Mouse (Mus musculus) MEL (cell line): Measurements from ENCODE around the gene Pfn2. TPM values are rescaled to one million over a fixed set of nuclear protein-coding genes. Genes with fewer than 3 reads are reported as not detected.

Source experiments
- DNase-seq: peaks from one replicate; pipeline ENCODE4 v3.0.0; 2011; ENCODE audit warnings: low read depth, low spot score
- H3K27ac ChIP-seq: 2 replicates; pipeline ENCODE4 v1.5.1; 2012; ENCODE audit warnings: low read depth, mild to moderate bottlenecking, control low read depth, low read length, moderate library complexity; ENCODE audit not compliant: control insufficient read depth
- H3K27me3 ChIP-seq, 2 experiments: fragments of 150-350 bp in 1 of 2; sonication (generic) in 1 of 2; 2 replicates each; pipeline ENCODE4 v1.6.1; 2012; ENCODE audit warnings: low read length in 2 of 2, mild to moderate bottlenecking in 2 of 2, improper control_type of control experiment in 1 of 2, moderate library complexity in 1 of 2; ENCODE audit not compliant: insufficient read depth in 2 of 2, control insufficient read depth in 1 of 2
- H3K36me3 ChIP-seq, 2 experiments: 2 replicates each; pipeline ENCODE4 v1.6.1; 2012 to 2014; ENCODE audit warnings: low read length in 2 of 2, improper control_type of control experiment in 1 of 2, inconsistent platforms in 1 of 2, mild to moderate bottlenecking in 1 of 2; ENCODE audit not compliant: insufficient read depth in 2 of 2, control insufficient read depth in 1 of 2
- H3K4me1 ChIP-seq, 2 experiments: fragments of 150-350 bp in 1 of 2; sonication (generic) in 1 of 2; 2 replicates each; pipeline ENCODE4 v1.6.1; 2012; ENCODE audit warnings: low read length in 2 of 2, improper control_type of control experiment in 1 of 2, mild to moderate bottlenecking in 1 of 2; ENCODE audit not compliant: insufficient read depth in 2 of 2, control insufficient read depth in 1 of 2
- H3K4me3 ChIP-seq, 2 experiments: fragments of 150-350 bp in 1 of 2; sonication (generic) in 1 of 2; 2 replicates each; pipeline ENCODE4 v1.5.1; 2012; ENCODE audit warnings: low read depth in 2 of 2, low read length in 2 of 2, mild to moderate bottlenecking in 2 of 2, moderate library complexity in 2 of 2, control low read depth in 1 of 2, improper control_type of control experiment in 1 of 2; ENCODE audit not compliant: control insufficient read depth in 1 of 2, insufficient read depth in 1 of 2
- H3K79me2 ChIP-seq: 2 replicates; pipeline ENCODE4 v1.6.1; 2012; ENCODE audit warnings: mild to moderate bottlenecking, low read length, moderate library complexity; ENCODE audit not compliant: control insufficient read depth, poor library complexity, insufficient read depth
- H3K9ac ChIP-seq: 2 replicates; pipeline ENCODE4 v1.6.1; 2012; ENCODE audit warnings: low read depth, mild to moderate bottlenecking, control low read depth, low read length, moderate library complexity; ENCODE audit not compliant: control insufficient read depth, poor library complexity, severe bottlenecking
- H3K9me3 ChIP-seq: fragments of 150-350 bp; sonication (generic); replicated peaks from 2 replicates; pipeline ENCODE4 v1.6.1; 2012; ENCODE audit warnings: mild to moderate bottlenecking, low read length, improper control_type of control experiment, moderate library complexity; ENCODE audit not compliant: insufficient read depth
- BHLHE40 ChIP-seq: IDR thresholded peaks from 2 replicates; pipeline ENCODE4 v1.6.1; 2012; ENCODE audit warnings: low read depth, mild to moderate bottlenecking, inconsistent platforms, low read length, improper control_type of control experiment, borderline replicate concordance
- CHD2 ChIP-seq: IDR thresholded peaks from 2 replicates; pipeline ENCODE4 v1.6.1; 2011; ENCODE audit warnings: low read length, improper control_type of control experiment
- CTCF ChIP-seq, 3 experiments: IDR thresholded peaks in 2 of 3; conservative IDR thresholded peaks in 1 of 3; 2 replicates each; pipeline ENCODE4 v1.5.1; 2011 to 2012; ENCODE audit warnings: low read length in 3 of 3, low read depth in 2 of 3, mild to moderate bottlenecking in 2 of 3, improper control_type of control experiment in 1 of 3, inconsistent platforms in 1 of 3, mixed read lengths in 1 of 3, moderate library complexity in 1 of 3; ENCODE audit not compliant: control insufficient read depth in 1 of 3, insufficient read depth in 1 of 3, poor library complexity in 1 of 3, severe bottlenecking in 1 of 3
- E2F4 ChIP-seq: IDR thresholded peaks from 2 replicates; pipeline ENCODE4 v1.6.1; 2011; ENCODE audit warnings: low read depth, low read length, improper control_type of control experiment, borderline replicate concordance
- ELF1 ChIP-seq: IDR thresholded peaks from 2 replicates; pipeline ENCODE4 v1.6.1; 2014; ENCODE audit warnings: low read depth, mild to moderate bottlenecking, inconsistent platforms, low read length, improper control_type of control experiment, moderate library complexity
- EP300 ChIP-seq, 2 experiments: IDR thresholded peaks; 2 replicates each; pipeline ENCODE4 v1.6.1; 2011; ENCODE audit warnings: improper control_type of control experiment in 2 of 2, low read length in 2 of 2, low read depth in 1 of 2, mild to moderate bottlenecking in 1 of 2
- ETS1 ChIP-seq: IDR thresholded peaks from 2 replicates; pipeline ENCODE4 v1.6.1; 2012; ENCODE audit warnings: low read depth, mild to moderate bottlenecking, inconsistent platforms, low read length, improper control_type of control experiment, moderate library complexity
- GABPA ChIP-seq: IDR thresholded peaks from 2 replicates; pipeline ENCODE4 v1.6.1; 2012; ENCODE audit warnings: low read depth, mild to moderate bottlenecking, inconsistent platforms, low read length, improper control_type of control experiment, moderate library complexity
- GATA1 ChIP-seq: IDR thresholded peaks from 2 replicates; pipeline ENCODE4 v1.6.1; 2011; ENCODE audit warnings: low read depth, low read length, improper control_type of control experiment
- MEF2A ChIP-seq: IDR thresholded peaks from 2 replicates; pipeline ENCODE4 v1.6.1; 2014; ENCODE audit warnings: low read depth, mild to moderate bottlenecking, inconsistent platforms, low read length, improper control_type of control experiment; ENCODE audit not compliant: poor library complexity, insufficient replicate concordance, severe bottlenecking; ENCODE audit errors: extremely low read depth
- MYC ChIP-seq: IDR thresholded peaks from 2 replicates; pipeline ENCODE4 v1.6.1; 2011; ENCODE audit warnings: low read depth, mild to moderate bottlenecking, low read length, improper control_type of control experiment, moderate library complexity
- NRF1 ChIP-seq: IDR thresholded peaks from 2 replicates; pipeline ENCODE4 v1.6.1; 2014; ENCODE audit warnings: low read depth, mild to moderate bottlenecking, inconsistent platforms, low read length, improper control_type of control experiment, moderate library complexity; ENCODE audit not compliant: poor library complexity, insufficient read depth, severe bottlenecking
- POLR2A ChIP-seq, 2 experiments: IDR thresholded peaks; 2 replicates each; pipeline ENCODE4 v1.6.1; 2011 to 2012; ENCODE audit warnings: low read length in 2 of 2, mild to moderate bottlenecking in 2 of 2, control low read depth in 1 of 2, improper control_type of control experiment in 1 of 2, low read depth in 1 of 2, moderate library complexity in 1 of 2; ENCODE audit not compliant: control insufficient read depth in 1 of 2, insufficient read depth in 1 of 2, poor library complexity in 1 of 2
- POLR2AphosphoS2 ChIP-seq: IDR thresholded peaks from 2 replicates; pipeline ENCODE4 v1.6.1; 2011; ENCODE audit warnings: low read length, improper control_type of control experiment
- RAD21 ChIP-seq: IDR thresholded peaks from 2 replicates; pipeline ENCODE4 v1.6.1; 2011; ENCODE audit warnings: mild to moderate bottlenecking, low read depth, low read length, improper control_type of control experiment
- RCOR1 ChIP-seq: IDR thresholded peaks from 2 replicates; pipeline ENCODE4 v1.6.1; 2012; ENCODE audit warnings: low read depth, mild to moderate bottlenecking, inconsistent platforms, low read length, improper control_type of control experiment
- SMC3 ChIP-seq: IDR thresholded peaks from 2 replicates; pipeline ENCODE4 v1.6.1; 2011; ENCODE audit warnings: low read depth, low read length, improper control_type of control experiment
- TBP ChIP-seq: IDR thresholded peaks from 2 replicates; pipeline ENCODE4 v1.8.0; 2011; ENCODE audit warnings: low read depth, low read length, improper control_type of control experiment
- TCF12 ChIP-seq: IDR thresholded peaks from 2 replicates; pipeline ENCODE4 v1.6.1; 2014; ENCODE audit warnings: low read depth, mild to moderate bottlenecking, inconsistent platforms, low read length, improper control_type of control experiment, moderate library complexity
- UBTF ChIP-seq: IDR thresholded peaks from 2 replicates; pipeline ENCODE4 v1.6.1; 2012; ENCODE audit warnings: low read depth, mild to moderate bottlenecking, inconsistent platforms, low read length, improper control_type of control experiment, moderate library complexity, borderline replicate concordance; ENCODE audit not compliant: insufficient read depth
- ZC3H11A ChIP-seq: IDR thresholded peaks from 2 replicates; pipeline ENCODE4 v1.6.1; 2012; ENCODE audit warnings: low read depth, mild to moderate bottlenecking, inconsistent platforms, low read length, improper control_type of control experiment
- ZKSCAN1 ChIP-seq: IDR thresholded peaks from 2 replicates; pipeline ENCODE4 v1.6.1; 2012; ENCODE audit warnings: low read depth, mild to moderate bottlenecking, inconsistent platforms, low read length, improper control_type of control experiment, moderate library complexity
- ZMIZ1 ChIP-seq: IDR thresholded peaks from 2 replicates; pipeline ENCODE4 v1.6.1; 2012; ENCODE audit warnings: low read depth, mild to moderate bottlenecking, inconsistent platforms, low read length, improper control_type of control experiment, moderate library complexity
- ZNF384 ChIP-seq: IDR thresholded peaks from 2 replicates; pipeline ENCODE4 v1.6.1; 2012; ENCODE audit warnings: low read depth, mild to moderate bottlenecking, inconsistent platforms, low read length, improper control_type of control experiment
- polyA plus RNA-seq, 2 experiments: library from polyadenylated mRNA; stranded (reverse) in 1 of 2; unstranded in 1 of 2; fragments of >175 nt in 1 of 2; fragments of >200 nt in 1 of 2; gene quantifications; 2 replicates each; pipeline versions ENCODE4 v1.2.1 to v1.2.4; 2012; ENCODE audit warnings: low replicate concordance in 2 of 2, low read depth in 1 of 2; ENCODE audit not compliant: insufficient read length in 2 of 2, insufficient read depth in 1 of 2, missing spikeins in 1 of 2
- total RNA-seq: library from RNA; depleted of rRNA; stranded (reverse); fragments of 300-350 nt; gene quantifications from 2 replicates; pipeline ENCODE4 v1.2.3, GENCODE M21; 2012

Gene Pfn2
- total and polyA plus RNA-seq, 3 experiments: 1.9 to 4.4 TPM; not detected in 1

GRCm38 (mm10) chr3:57833585-57833984 lies 14.3 kb downstream of the Pfn2 start:
- Histone ChIP-seq H3K9ac (no peak overlapping the region), H3K4me3 (no peak overlapping the region), H3K9me3 (no peaks in the 10 kb centered on the region), H3K4me1 (no peaks in the 10 kb centered on the region), H3K27me3 (no peaks in the 10 kb centered on the region), H3K79me2 (no peaks in the 10 kb centered on the region), H3K36me3 (peaks cover 0 to 3% of the 10 kb centered on the region in 2 experiments; a peak in 2 of 4 replicates), H3K27ac (no peak overlapping the region)
- TF ChIP-seq E2F4 (no peak), TBP (no peak), ZMIZ1 (no peak), GATA1 (no peak), POLR2AphosphoS2 (no peak), TCF12 (no peak), MEF2A (no peak), ZC3H11A (no peak), RCOR1 (no peak), ELF1 (no peak), CHD2 (no peak), MYC (no peak), ETS1 (no peak), BHLHE40 (no peak), ZNF384 (no peak), CTCF (IDR thresholded peaks at IDR 0.05 in 2 of 3, conservative IDR thresholded peaks at IDR 0.05 in 1 of 3; ENCODE audit: control insufficient read depth in 1 of 3, insufficient read depth in 1 of 3, low read depth in 2 of 3, low read length in 3 of 3, poor library complexity in 1 of 3, severe bottlenecking in 1 of 3) (no peak), NRF1 (no peak)
- no peak for DNase-seq

GRCm38 (mm10) chr3:57825866-57826265 lies 22.0 kb downstream of the Pfn2 start:
- Histone ChIP-seq H3K27me3 (no peaks in the 10 kb centered on the region), H3K27ac (no peak overlapping the region), H3K9me3 (no peaks in the 10 kb centered on the region), H3K36me3 (peaks cover 4 to 9% of the 10 kb centered on the region in 2 experiments; a peak in 3 of 4 replicates), H3K4me1 (peaks cover 0 to 2% of the 10 kb centered on the region in 2 experiments; a peak in 2 of 4 replicates), H3K79me2 (no peaks in the 10 kb centered on the region), H3K9ac (no peak overlapping the region), H3K4me3 (no peak overlapping the region)
- no peak for TF ChIP-seq ELF1
- TF ChIP-seq POLR2AphosphoS2: no peak
- TF ChIP-seq RCOR1: no peak
- no peak for TF ChIP-seq UBTF
- TF ChIP-seq ZNF384: no peak
- TF ChIP-seq E2F4: no peak
- TF ChIP-seq RAD21: no peak
- TF ChIP-seq SMC3: no peak
- TF ChIP-seq CTCF (IDR thresholded peaks at IDR 0.05 in 2 of 3, conservative IDR thresholded peaks at IDR 0.05 in 1 of 3; ENCODE audit: control insufficient read depth in 1 of 3, insufficient read depth in 1 of 3, low read depth in 2 of 3, low read length in 3 of 3, poor library complexity in 1 of 3, severe bottlenecking in 1 of 3): no peak
- no peak for TF ChIP-seq ZKSCAN1
- TF ChIP-seq MEF2A: no peak
- TF ChIP-seq GABPA: no peak
- no peak for TF ChIP-seq ZMIZ1
- TF ChIP-seq EP300 (IDR thresholded peaks at IDR 0.05; ENCODE audit: low read depth in 1 of 2, low read length in 2 of 2): no peak
- no peak for TF ChIP-seq POLR2A (IDR thresholded peaks at IDR 0.05; ENCODE audit: control insufficient read depth in 1 of 2, insufficient read depth in 1 of 2, low read depth in 1 of 2, low read length in 2 of 2, poor library complexity in 1 of 2)
- TF ChIP-seq MYC: no peak
- no peak for TF ChIP-seq NRF1
- no peak for DNase-seq
